Mouse (Mus musculus) cerebellum, adult 2 months (tissue): ENCODE measurements at regions not wholly inside any gene's neighbourhood (a gene's known extent, or its start where the extent isn't known, plus 50 kb on each side); places are given as distances from the start of the nearest gene placed in this dataset.

Experiments used
- DNase-seq, 2 experiments: peaks; one replicate each; pipeline ENCODE4 v3.0.0; 2021
- H3K27ac ChIP-seq: fragments of 200-500 bp; 2 replicates; pipeline ENCODE4 v1.5.1; 2012; ENCODE audit warnings: low read length, control low read depth, inconsistent platforms; ENCODE audit not compliant: insufficient read depth
- H3K27me3 ChIP-seq: fragments of 200-500 bp; 2 replicates; pipeline ENCODE4 v1.6.1; 2012; ENCODE audit warnings: inconsistent platforms, mild to moderate bottlenecking, low read length, moderate library complexity; ENCODE audit not compliant: control insufficient read depth, insufficient read depth
- H3K4me1 ChIP-seq: fragments of 200-500 bp; 2 replicates; pipeline ENCODE4 v1.6.1; 2011; ENCODE audit warnings: low read length; ENCODE audit not compliant: control insufficient read depth, insufficient read depth
- H3K4me3 ChIP-seq: fragments of 200-500 bp; replicated peaks from 2 replicates; pipeline ENCODE3; 2011; ENCODE audit warnings: mild to moderate bottlenecking, low read depth, low read length, control low read depth; ENCODE audit not compliant: insufficient read depth
- CTCF ChIP-seq: fragments of 200-500 bp; IDR thresholded peaks from 2 replicates; pipeline ENCODE4 v1.5.1; 2011; ENCODE audit warnings: low read depth, mild to moderate bottlenecking, control low read depth, low read length, moderate library complexity, borderline replicate concordance; ENCODE audit not compliant: insufficient read depth
- POLR2A ChIP-seq: fragments of 200-500 bp; IDR thresholded peaks from 2 replicates; pipeline ENCODE4 v1.6.1; 2011; ENCODE audit warnings: low read length, control low read depth, borderline replicate concordance; ENCODE audit not compliant: insufficient read depth
- WGBS: fragments of 180-500 bp; shearing (Covaris S2); methylation state at CpG from one replicate; pipeline ENCODE4 v1.1.7; 2018; 5-methylcytosine and 5-hydroxymethylcytosine counted together

- 63% methylated on average over 10 of the region's 10 CpGs for WGBS
- TF ChIP-seq CTCF (no peak), POLR2A (no peak)
- Histone ChIP-seq H3K4me3 (no peak overlapping the region), H3K27ac (no peak overlapping the region), H3K27me3 (no peaks in the 10 kb centered on the region), H3K4me1 (no peaks in the 10 kb centered on the region)
- DNase-seq, result no peak
Observed at GRCm38 (mm10) chr6:52065652-52066051, 53.3 kb upstream of the Skap2 start.

GRCm38 (mm10) chr6:52064176-52065015 lies 52.0 kb upstream of the Skap2 start:
- DNase-seq, result peak; percentile 17 to 35
- TF ChIP-seq CTCF (no peak), POLR2A (no peak)
- H3K27ac ChIP-seq, result peak overlapping the region; percentile 37; the same call in 1 of the 2 replicates
- H3K4me1 ChIP-seq, result no peaks in the 10 kb centered on the region
- H3K4me3 ChIP-seq, result no peak overlapping the region
- no peaks in the 10 kb centered on the region for H3K27me3 ChIP-seq
- WGBS, result 28% methylated on average over 13 of the region's 13 CpGs
